Mouse (Mus musculus): Measurements from ENCODE around the gene Slc4a1ap. TPM values are rescaled to one million over a fixed set of nuclear protein-coding genes. Genes with fewer than 3 reads are reported as not detected.

Slc4a1ap gene
- total RNA-seq (2014; rRNA removed; ENCODE audit: low replicate concordance) (7.6 and 19.9 TPM in 2 replicates), polyA plus RNA-seq (2015; fragmentation: Nextera tagmentation; extraction: Ambion mirVana) (14.3 and 14.4 TPM in 2 replicates)

GRCm38 (mm10) chr5:31526354-31527116, at the start of gene Slc4a1ap:
Gene Slc4a1ap, plus strand, starts transcription at chr5:31526995.
- Histone ChIP-seq H3K4me1 (ENCODE audit: control insufficient read depth, insufficient read depth) (peaks cover 21% of the 10 kb centered on the region), H3K4me2 (ENCODE audit: low read depth, low read length) (peak within 1 kb of the TSS; percentile 100), H3K9ac (replicated peaks; ENCODE audit: low read depth, low read length) (peak within 1 kb of the TSS; percentile 78), H3K36me3 (replicated peaks; ENCODE audit: control insufficient read depth, insufficient read depth, low read length) (peaks cover 27% of the 10 kb centered on the region), H3K27ac (ENCODE audit: low read depth) (peak within 1 kb of the TSS; percentile 77), H3K9me3 (replicated peaks; ENCODE audit: control insufficient read depth, low read length) (no peaks in the 10 kb centered on the region), H3K27me3 (ENCODE audit: control insufficient read depth, insufficient read depth, low read length) (no peaks in the 10 kb centered on the region), H3K4me3 (ENCODE audit: low read depth, low read length) (peak within 1 kb of the TSS; percentile 92)
- WGBS = under 1% methylated on average over 28 of the region's 28 CpGs
- no peak for TF ChIP-seq EP300 (IDR thresholded peaks at IDR 0.05; ENCODE audit: low read depth)
- no peak for TF ChIP-seq CTCF (IDR thresholded peaks at IDR 0.05; ENCODE audit: low read depth)
- DNase-seq (ENCODE audit: low spot score) = peak; percentile 66
- peak; percentile 84 for ATAC-seq (ENCODE audit: insufficient read depth, low read depth)

GRCm38 (mm10) chr5:31480536-31480935, 46.3 kb upstream of the Slc4a1ap start:
- DNase-seq (ENCODE audit: low spot score) (no peak), ATAC-seq (ENCODE audit: insufficient read depth, low read depth) (no peak)
- Histone ChIP-seq H3K27me3 (ENCODE audit: control insufficient read depth, insufficient read depth, low read length) (no peaks in the 10 kb centered on the region), H3K4me1 (ENCODE audit: control insufficient read depth, insufficient read depth) (no peaks in the 10 kb centered on the region), H3K4me3 (ENCODE audit: low read depth, low read length) (no peak overlapping the region), H3K9ac (replicated peaks; ENCODE audit: low read depth, low read length) (no peak overlapping the region), H3K9me3 (replicated peaks; ENCODE audit: control insufficient read depth, low read length) (no peaks in the 10 kb centered on the region), H3K36me3 (replicated peaks; ENCODE audit: control insufficient read depth, insufficient read depth, low read length) (peaks cover 62% of the 10 kb centered on the region), H3K27ac (ENCODE audit: low read depth) (no peak overlapping the region), H3K4me2 (ENCODE audit: low read depth, low read length) (no peak overlapping the region)
- TF ChIP-seq EP300 (IDR thresholded peaks at IDR 0.05; ENCODE audit: low read depth) = no peak
- no peak for TF ChIP-seq CTCF (IDR thresholded peaks at IDR 0.05; ENCODE audit: low read depth)
- 90% methylated on average over 4 of the region's 4 CpGs for WGBS

GRCm38 (mm10) chr5:31485440-31485839, 41.4 kb upstream of the Slc4a1ap start, which contains the start of gene 4930548H24Rik:
Gene 4930548H24Rik, plus strand, starts transcription at chr5:31485740.
- Histone ChIP-seq H3K4me3 (ENCODE audit: low read depth, low read length) (no peak within 1 kb of the TSS), H3K9ac (replicated peaks; ENCODE audit: low read depth, low read length) (no peak within 1 kb of the TSS), H3K27me3 (ENCODE audit: control insufficient read depth, insufficient read depth, low read length) (no peaks in the 10 kb centered on the region), H3K4me1 (ENCODE audit: control insufficient read depth, insufficient read depth) (no peaks in the 10 kb centered on the region), H3K36me3 (replicated peaks; ENCODE audit: control insufficient read depth, insufficient read depth, low read length) (peaks cover 13% of the 10 kb centered on the region), H3K4me2 (ENCODE audit: low read depth, low read length) (no peak within 1 kb of the TSS), H3K9me3 (replicated peaks; ENCODE audit: control insufficient read depth, low read length) (no peaks in the 10 kb centered on the region), H3K27ac (ENCODE audit: low read depth) (no peak within 1 kb of the TSS)
- ATAC-seq (ENCODE audit: insufficient read depth, low read depth) (no peak), DNase-seq (ENCODE audit: low spot score) (no peak)
- TF ChIP-seq CTCF (IDR thresholded peaks at IDR 0.05; ENCODE audit: low read depth) = no peak
- no peak for TF ChIP-seq EP300 (IDR thresholded peaks at IDR 0.05; ENCODE audit: low read depth)
- WGBS = 95% methylated on average over 3 of the region's 3 CpGs

GRCm38 (mm10) chr5:31487889-31488288, 38.9 kb upstream of the Slc4a1ap start:
- no peak overlapping the region for H3K4me3 ChIP-seq (ENCODE audit: low read depth, low read length)
- TF ChIP-seq CTCF (IDR thresholded peaks at IDR 0.05; ENCODE audit: low read depth) = no peak
- no peak for TF ChIP-seq EP300 (IDR thresholded peaks at IDR 0.05; ENCODE audit: low read depth)
- no peaks in the 10 kb centered on the region for H3K9me3 ChIP-seq (replicated peaks; ENCODE audit: control insufficient read depth, low read length)
- DNase-seq (ENCODE audit: low spot score) = no peak
- no peak overlapping the region for H3K9ac ChIP-seq (replicated peaks; ENCODE audit: low read depth, low read length)
- no peaks in the 10 kb centered on the region for H3K4me1 ChIP-seq (ENCODE audit: control insufficient read depth, insufficient read depth)
- H3K27ac ChIP-seq (ENCODE audit: low read depth) = no peak overlapping the region
- 88% methylated on average over 3 of the region's 3 CpGs for WGBS
- ATAC-seq (ENCODE audit: insufficient read depth, low read depth) = no peak
- H3K27me3 ChIP-seq (ENCODE audit: control insufficient read depth, insufficient read depth, low read length) = no peaks in the 10 kb centered on the region
- no peak overlapping the region for H3K4me2 ChIP-seq (ENCODE audit: low read depth, low read length)
- H3K36me3 ChIP-seq (replicated peaks; ENCODE audit: control insufficient read depth, insufficient read depth, low read length) = no peaks in the 10 kb centered on the region

- Histone ChIP-seq H3K9me3 (replicated peaks; ENCODE audit: control insufficient read depth, low read length) (no peaks in the 10 kb centered on the region), H3K4me1 (ENCODE audit: control insufficient read depth, insufficient read depth) (no peaks in the 10 kb centered on the region), H3K27me3 (ENCODE audit: control insufficient read depth, insufficient read depth, low read length) (no peaks in the 10 kb centered on the region), H3K27ac (ENCODE audit: low read depth) (no peak overlapping the region), H3K36me3 (replicated peaks; ENCODE audit: control insufficient read depth, insufficient read depth, low read length) (no peaks in the 10 kb centered on the region), H3K4me2 (ENCODE audit: low read depth, low read length) (no peak overlapping the region), H3K4me3 (ENCODE audit: low read depth, low read length) (no peak overlapping the region), H3K9ac (replicated peaks; ENCODE audit: low read depth, low read length) (no peak overlapping the region)
- ATAC-seq (ENCODE audit: insufficient read depth, low read depth) (no peak), DNase-seq (ENCODE audit: low spot score) (no peak)
- TF ChIP-seq CTCF (IDR thresholded peaks at IDR 0.05; ENCODE audit: low read depth) = no peak
- TF ChIP-seq EP300 (IDR thresholded peaks at IDR 0.05; ENCODE audit: low read depth) = no peak
- 56% methylated on average over 7 of the region's 7 CpGs for WGBS
These were observed 37.6 kb upstream of the Slc4a1ap start for GRCm38 (mm10) chr5:31489116-31489769.
